Mouse (Mus musculus) kidney, adult 9 months (tissue): ENCODE data around the gene Itgal.
A peak's percentile ranks its signal among the peaks of the same experiment; 100 is the strongest.
"Not testable (repeated sequence)": the region's sequence is repeated elsewhere in the genome, so short reads cannot be mapped to it uniquely, and the experiment has no call there.

Source experiments
- DNase-seq: peaks from one replicate; pipeline ENCODE4 v3.0.0; 2022

Gene Itgal

DNA sequence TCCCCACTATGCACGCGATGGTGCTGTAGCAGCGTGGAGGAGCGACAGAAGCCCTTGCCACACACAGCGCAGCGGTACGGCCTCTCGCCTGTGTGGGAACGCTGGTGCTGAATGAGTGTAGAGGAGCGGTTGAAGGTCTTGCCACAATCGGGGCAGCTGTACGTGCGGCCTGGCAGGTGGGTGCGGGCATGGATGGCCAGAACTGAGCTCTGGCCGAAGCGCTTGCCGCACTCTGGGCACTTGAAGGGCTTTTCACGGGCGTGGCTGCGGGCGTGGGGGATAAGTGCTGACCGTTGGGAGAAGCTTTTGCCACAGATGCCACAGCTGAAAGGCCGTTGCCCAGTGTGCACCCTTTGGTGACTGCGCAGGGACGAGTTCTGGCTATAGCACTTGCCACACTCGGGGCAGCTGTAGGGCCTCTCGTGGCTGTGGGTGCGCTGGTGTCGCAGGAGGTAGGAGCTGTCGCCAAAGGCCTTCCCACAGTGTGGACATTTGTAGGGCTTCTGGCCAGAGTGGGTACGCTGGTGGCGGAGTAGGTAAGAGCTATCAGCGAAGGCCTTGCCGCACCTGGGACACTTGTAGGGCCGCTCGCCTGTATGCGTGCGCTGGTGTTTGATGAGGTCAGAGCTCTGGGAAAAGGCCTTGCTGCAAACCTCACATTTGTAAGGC is 47.4 kb downstream of the Itgal start:
- DNase-seq = no peak

DNA sequence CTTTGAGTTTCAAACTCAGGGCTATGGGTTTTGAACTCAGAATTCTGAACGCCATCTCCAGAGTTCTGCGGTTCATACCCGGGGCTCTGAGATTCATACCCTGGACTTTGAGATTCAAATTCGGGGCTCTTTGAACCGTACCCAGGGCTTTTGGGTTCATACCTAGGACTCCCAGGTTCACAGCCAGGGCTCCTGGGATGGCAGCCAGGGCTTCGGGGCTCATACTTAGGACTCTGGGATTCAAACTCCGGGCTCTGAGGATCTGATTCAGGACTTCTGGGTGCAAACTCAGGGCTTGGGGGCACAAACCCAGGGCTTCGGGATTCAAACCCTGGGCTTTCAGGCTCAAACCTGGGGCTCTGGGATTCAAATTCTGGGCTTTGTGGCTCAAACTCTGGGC is 48.3 kb downstream of the Itgal start:
- DNase-seq = peak; percentile 69

DNA sequence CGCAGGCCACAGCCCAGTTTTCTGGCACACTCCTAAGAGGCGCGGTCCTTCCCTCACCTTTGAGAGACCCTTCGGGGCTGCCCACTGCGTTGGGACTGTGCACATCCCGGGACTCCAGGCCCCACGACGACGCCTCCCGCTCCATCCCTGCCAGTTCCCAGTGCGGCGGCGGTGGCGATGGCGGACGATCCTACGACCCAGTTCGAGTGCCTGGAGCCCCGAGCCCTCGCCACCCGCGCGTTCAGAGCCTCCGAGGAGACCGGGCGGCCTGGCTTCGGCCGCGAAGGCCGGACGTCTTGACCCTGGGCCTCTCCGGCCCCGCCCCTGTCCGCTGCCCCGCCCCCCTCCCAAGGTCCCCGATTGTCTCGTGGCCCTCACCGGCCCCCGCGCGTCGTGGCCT is 49.0 kb downstream of the Itgal start:
- DNase-seq = peak; percentile 73

DNA sequence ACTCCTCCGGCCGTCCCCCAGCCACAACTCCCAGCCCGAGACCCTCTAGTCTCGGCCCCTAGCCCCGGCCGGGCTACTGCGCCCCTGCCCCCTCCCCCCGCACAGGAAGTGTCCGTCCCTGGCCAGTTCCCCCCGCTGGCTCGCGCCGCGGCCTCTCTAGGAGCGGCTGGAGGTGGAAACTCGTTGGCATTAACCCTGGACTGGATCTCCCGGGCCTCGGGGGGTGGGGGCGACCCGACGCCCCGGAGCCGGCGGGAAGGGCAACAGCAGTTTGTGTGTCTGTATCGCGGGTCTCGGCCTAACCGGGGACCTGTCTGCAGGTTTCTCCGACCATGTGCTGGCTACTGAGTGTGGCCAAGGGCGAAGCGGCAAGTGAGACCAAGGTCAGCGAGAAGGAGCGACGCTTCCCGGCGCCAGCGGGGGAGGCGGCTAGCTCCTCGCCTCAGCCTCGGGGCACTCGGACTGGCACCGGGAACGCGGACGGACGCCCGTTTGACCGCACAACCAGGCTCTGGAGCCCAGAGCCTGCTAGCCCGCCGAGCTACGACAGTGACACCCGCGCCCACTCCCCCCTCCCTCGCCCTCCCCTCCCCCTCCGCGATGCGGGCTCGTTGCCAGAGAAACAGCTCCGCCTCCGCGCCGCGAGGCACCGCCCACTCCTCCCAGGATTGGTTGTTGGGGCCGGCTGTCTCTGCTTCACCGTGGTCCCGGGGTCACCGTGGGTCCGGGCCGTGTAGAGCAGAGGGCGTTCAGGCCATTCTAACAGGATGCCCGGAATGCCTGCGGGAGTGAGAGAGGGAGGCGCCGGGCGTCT is 49.7 kb downstream of the Itgal start, which contains the start of gene Zfp768:
Gene Zfp768 (minus strand): TSS at position 78 of the 814 bp plus-strand sequence.
- peak; percentile 96 for DNase-seq

DNA sequence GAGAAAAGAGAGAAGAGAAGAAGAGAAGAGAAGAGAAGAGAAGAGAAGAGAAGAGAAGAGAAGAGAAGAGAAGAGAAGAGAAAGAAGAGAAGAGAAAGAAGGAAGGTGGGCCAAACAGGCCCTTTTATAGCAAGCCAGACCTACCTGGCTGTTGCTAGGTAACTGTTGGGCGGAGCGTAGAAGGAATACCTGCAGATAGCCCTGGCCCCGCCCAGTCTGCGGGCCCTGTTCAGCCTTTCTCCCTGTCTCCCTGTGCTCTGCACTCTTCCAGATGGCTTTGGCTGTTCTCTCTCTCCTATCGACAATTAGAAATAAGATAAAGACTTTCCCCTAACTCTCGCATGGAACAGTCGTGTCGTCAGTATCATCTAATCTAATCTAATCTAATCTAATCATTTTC is 50.6 kb downstream of the Itgal start:
- peak; percentile 82 for DNase-seq

DNA sequence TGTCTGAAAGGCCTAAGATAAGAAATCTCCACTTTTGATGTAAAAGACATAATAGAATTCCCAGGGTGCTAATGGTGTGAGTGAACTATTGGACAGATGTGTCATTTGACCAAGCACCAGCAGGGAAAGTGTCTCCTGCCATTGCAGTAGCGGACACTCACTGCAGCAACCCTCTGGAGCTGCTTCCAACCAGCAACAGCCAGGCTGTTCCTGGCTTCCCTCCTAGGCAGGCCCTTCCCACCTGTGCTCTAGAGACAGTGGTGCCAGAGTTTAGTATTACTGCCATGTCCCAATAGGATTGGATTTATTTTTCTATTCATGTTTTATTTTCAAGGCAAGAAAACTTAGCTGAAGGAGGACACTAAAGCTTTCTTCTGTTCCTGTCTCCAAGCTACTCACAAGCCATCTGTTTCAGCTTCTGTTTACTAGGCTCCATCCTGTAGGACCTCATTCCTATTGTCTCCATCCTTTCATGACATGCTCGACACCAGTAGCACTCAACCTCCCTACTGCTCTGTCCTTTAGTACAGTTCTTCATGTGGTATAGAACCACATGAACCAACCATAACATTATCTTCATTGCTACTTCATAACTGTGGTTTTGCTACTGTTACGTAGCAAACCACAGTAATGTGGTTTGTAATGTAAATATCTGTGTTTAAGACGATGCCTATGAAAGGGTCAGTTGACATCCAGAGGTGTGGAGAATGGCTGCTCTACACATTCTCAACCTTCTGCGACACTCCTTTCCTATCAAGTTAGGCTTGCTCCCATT is 55.4 kb downstream of the Itgal start:
- no peak for DNase-seq

DNA sequence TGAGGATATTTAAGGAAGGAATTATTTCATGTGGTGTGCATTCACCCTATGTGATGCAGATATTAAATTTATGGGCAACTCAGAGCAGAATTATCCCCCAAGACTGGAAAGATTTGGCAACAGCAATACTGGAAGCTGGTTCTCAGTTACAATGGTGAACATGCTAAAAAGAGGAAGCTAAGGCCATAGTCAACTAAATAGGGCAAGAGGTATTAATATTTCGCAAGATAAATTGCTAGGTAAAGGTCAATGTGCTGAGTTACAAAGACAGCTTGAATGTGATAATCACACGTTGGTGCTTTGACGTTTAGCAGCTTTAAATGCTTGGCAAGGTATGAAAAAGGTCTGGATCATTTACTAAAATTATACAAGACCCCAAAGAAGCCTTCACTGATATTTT is 59.7 kb downstream of the Itgal start:
- no peak for DNase-seq

DNA sequence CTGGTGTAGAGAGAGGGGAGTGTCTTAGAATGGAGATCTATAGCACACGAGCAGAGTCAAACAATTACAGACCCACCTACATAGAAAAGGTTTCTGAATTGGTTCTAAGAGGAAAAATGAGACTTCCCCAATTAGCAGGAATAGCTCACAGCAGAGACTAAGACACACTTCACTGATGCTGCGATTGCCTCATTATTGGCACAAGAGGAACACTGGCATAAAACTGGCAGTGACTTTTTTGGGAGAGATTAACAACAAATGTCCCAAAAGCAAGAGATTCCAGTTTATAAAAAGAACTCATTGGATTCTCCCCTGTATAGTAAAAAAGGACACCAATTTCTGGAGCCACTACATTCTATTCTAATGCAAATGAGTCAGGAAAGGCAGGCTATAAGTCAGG is 61.8 kb downstream of the Itgal start:
- DNase-seq = no peak

DNA sequence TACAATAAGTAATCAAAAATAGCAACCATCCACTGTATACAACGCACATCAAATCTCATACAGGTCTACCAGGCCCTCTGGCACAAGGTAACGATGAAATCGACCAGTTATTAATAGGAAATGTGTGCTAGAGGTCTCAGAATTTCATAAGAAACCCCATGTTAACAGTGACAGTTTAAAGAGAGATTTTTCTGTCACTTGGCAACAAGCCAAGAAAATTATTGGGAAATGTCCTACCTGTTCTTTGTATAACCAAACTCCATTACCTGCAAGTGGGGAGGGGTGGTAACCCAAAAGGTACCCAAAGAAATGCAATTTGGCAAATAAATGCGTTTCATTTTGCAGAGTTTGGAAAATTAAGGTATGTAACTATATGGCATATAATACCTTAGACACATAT is 62.4 kb downstream of the Itgal start:
- no peak for DNase-seq

DNA sequence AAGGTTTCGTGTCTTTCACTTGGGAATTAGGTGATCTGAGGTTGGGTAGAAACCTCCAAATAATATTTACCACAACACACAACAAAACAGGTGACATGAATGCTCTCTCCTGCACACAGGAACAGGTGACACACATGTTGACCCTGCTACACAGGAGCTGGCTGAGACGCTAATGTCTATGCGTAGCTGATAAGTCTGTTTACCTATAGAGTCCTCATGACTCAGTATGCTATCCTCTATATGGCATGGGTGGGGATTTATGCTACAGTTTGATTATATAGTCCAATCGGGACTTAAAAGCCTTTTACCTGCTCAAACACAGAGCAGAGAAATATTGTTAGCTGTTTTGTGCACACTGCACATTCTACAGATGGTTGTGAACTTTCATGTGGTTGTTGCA is 64.2 kb downstream of the Itgal start:
- no peak for DNase-seq

DNA sequence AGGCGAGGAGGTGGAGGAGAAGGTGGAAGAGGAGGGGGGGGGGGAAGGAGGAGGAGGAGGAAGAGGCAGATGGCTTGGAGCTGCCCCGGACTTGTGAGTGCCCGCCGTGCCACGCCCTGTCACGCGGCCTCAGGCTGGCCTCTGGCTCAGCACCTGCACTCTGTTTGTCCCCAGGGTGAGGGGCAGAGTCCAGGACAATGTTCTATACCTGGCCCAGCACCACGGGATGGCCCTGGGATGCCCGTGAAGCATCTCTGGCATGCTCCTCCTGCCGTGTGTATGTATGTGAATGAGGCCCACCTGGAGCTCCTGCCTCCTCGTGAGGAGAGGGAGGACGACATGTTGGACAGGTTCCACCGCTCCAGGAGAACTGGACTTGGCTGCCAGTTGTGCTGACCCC is 65.4 kb downstream of the Itgal start:
- peak; percentile 74 for DNase-seq

DNA sequence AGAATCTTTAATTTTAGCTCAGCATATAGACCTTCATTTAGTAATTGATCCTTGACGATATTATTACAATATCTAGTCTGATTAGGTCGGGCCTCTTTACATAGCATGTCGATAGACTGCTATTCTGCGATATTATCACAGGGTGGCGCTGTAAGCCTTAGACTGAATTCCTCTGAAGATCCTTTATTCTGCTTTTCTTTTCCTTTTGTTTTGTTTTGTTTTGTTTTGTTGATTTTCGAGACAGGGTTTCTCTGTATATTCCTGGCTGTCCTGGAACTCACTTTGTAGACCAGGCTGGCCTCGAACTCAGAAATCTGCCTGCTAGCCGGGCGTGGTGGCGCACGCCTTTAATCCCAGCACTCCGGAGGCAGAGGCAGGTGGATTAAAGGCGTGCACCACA is 66.4 kb downstream of the Itgal start:
- DNase-seq = peak; percentile 56

DNA sequence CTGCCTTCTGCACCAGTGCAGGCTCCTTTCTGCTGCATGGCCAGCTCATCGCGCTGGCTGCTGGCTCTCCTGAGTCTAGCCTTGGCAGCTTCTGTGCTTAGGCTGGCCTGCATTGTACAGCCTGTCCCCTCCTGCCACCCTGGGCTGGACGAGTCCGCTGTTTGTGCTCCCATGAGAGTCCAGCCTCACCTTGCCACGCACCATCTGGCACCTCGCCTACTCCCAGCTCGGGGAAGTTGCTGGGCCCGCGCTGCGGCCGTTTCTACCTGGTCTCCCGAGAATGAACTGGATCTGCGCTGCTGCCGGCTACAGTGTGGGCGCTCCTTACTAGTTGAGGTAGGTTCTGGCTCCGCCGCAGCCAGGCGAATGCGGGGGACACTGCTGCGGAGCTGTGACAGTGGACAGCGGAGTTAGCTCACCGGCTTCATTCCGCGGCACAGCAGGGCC is 67.4 kb downstream of the Itgal start:
- peak; percentile 38 for DNase-seq

DNA sequence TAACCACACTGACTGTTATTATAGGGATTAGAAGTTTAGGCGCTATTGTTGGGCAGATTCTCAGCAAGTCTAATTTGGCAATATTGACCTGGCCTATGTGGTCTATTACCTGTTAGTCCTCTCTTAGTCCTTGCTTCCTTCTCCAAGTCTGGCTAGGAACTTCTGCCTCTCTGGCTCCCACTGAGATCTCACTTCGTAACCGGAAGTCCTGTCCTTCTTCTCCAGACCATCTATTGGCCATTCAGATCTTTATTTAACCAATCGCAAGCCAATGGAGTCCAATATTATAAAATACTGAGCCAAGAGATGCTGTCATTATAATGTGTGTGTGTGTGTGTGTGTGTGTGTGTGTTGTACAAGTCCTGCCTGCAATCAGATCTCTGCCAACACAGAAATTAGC is 68.1 kb downstream of the Itgal start:
- peak; percentile 22 for DNase-seq

DNA sequence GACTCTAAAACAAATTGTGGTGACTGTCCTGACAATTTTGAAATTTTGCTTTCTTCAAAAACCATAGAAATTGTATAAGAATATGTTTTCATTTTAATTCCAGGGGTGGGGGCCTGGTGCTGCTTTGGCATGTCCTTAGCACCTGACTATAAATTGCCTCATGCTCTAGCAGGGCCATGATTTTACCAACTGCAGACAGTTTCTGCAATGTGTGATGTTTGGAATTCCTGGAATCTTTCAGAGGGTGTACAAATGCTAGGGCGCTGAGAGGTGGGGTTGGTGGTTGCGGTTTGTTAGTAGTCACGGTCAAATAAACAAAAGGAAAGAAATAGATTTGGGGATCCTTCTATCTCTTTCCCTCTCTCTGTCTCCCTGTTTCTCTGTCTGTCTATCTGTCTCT is 70.2 kb downstream of the Itgal start:
- DNase-seq = no peak

DNA sequence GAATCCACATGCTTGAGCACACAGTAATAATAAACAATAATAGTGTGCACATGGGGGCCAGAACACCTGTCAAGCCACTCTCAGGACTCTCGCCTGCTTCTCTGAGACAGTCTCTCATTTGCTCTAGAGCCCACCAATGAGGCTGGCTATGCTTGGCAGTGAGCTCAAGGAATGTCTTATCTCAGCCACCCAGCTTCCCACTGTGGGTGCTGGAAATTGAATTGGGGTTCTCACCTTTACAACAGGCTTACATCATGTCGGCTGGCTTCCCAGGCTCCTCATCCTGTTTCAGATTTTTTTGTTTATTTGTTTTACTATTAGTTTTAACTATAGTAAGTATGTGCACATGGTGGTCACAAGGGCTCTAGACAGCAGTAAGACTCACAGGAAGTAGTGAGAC is 75.2 kb downstream of the Itgal start:
- no peak for DNase-seq

DNA sequence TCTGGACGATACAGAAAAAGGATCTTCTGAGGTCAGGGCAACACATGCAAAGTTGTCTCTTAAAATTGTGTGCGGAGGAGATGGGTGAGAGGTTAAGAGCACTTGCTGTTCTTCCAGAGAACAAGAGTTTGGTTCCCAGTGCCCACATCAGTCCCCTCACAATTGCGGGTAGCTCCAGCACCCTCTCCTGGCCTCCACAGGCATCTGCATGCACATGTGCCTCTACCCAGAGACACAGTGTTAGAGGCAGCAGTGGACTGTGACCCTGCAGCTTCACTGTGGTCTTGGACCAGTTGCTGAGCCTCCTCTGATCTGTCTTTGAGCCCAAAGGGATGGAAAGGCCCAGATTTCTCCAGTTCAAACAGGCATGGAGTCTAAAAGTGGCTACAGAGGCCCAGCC is 75.8 kb downstream of the Itgal start:
- DNase-seq = not testable (repeated sequence)

DNA sequence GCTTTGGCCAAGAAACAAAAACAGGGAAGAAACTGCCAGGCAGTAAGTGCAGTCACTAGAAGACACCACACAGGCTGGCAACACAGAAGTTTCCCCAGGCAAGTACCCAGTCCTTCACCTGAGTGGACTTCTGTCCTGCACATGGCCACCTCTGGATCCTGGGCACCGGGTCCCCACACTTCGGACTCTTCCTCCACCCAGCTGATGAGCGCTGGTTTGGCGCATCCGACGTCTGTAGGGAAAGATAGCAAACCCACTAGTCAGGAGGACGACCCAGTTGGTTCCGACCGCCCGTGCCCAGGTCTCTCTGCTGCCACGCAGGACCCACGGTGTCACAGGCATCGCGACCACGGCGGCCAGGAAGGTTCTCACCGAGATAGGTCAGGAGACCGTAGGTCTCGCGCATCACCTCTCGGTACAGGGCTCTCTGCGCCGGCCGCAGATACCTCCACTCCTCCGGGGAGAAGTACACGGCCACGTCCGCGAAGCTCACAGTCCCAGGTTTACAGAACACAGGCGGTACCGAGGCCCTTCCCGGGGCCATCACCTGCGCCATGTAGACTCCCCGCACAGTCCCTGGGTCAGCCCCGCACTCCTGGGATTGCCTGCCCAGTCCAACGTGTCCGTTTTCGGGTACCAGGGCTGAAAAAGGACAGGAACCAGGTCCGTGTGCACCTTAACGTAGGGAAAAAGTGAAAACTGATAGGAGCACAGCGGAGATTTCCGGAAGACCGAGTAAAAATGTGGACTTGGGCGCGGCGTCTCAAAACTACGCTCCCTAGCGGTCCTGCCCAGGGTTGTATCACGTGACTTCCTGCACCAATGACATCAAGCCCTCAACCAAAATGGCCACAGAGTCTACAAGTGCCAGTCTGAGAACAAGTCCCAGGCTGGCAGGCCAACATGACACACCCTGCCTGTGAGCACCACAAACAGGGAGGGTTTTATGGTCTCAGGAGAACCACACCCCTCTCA is 79.5 kb downstream of the Itgal start, which contains the start of gene Zfp747:
Gene Zfp747 (minus strand): TSS at position 780 of the 975 bp plus-strand sequence.
- peak; percentile 98 for DNase-seq

DNA sequence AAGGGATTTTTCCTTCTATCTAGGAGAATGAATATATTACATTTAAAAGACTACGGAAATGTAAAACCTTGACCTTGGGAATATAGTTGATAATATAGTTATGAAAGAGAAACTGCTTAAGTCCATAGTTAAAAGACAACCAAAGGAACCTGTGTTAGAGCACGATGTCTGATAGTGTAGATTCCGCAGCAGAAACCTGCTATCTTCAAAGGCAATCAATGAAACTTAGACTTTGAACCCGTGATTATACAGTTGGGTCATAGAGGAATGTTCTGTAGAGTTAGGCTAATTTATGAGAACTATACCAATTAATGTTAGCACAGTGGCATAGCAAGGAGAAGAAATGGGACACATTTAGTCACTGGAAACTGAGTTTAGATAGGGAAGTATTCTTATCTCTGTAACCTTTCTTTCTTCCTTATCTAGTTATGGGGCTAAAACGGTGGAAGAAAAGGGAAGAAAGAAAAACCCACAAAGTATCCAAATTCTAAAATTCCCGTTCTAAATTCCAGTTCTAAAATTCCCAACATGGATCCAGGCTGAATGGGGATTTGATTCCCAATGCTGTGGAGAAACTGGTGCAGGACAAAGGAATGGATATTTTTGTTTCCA is 82.4 kb downstream of the Itgal start:
- DNase-seq = no peak
